Mouse (Mus musculus): ENCODE measurements at regions not wholly inside any gene's neighbourhood (a gene's known extent, or its start where the extent isn't known, plus 50 kb on each side); places are given as distances from the start of the nearest gene placed in this dataset.

DNA sequence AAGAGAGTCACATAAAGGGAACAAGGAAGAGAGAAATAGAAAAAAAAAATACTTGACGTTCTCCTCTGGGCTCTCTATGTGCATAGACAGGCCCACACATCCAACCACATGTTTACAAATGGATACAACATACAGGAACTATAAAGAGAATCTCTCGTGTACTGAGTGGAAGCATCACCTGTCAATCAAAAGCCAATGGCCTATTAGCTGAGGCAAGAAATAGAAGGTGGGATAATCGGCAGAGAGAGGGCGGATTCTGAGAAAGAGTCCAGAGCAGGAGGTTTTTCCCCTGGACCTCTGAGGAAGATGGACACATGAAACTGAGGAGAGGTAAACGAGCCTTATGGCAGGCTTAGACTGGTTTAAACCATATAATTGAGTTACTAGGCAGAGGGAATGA lies 434.7 kb upstream of the Pmfbp1 start:
- TF ChIP-seq CTCF (IDR thresholded peaks at IDR 0.05; ENCODE audit: borderline replicate concordance, insufficient read depth, low read length) (no peak), POLR2A (IDR thresholded peaks at IDR 0.05; ENCODE audit: low read depth, low read length) (no peak)
